Mouse (Mus musculus): ENCODE results near the gene Plekhn1. TPM values are rescaled to one million over a fixed set of nuclear protein-coding genes. Genes with fewer than 3 reads are reported as not detected.
A peak's percentile ranks its signal among the peaks of the same experiment; 100 is the strongest.

Gene Plekhn1
- polyA plus RNA-seq (2015; fragmentation: Nextera tagmentation; extraction: Ambion mirVana): 26.2 and 29.2 TPM in 2 replicates

- Histone ChIP-seq H3K9ac (ENCODE audit: low read depth, low read length) (peak within 1 kb of the TSS; percentile 85), H3K9me3 (ENCODE audit: control insufficient read depth, low read length) (no peaks in the 10 kb centered on the region), H3K4me2 (ENCODE audit: low read length) (peak within 1 kb of the TSS; percentile 97), H3K36me3 (ENCODE audit: control insufficient read depth, insufficient read depth, low read length) (peaks cover 40% of the 10 kb centered on the region), H3K27me3 (replicated peaks; ENCODE audit: control insufficient read depth, insufficient read depth, low read length) (no peaks in the 10 kb centered on the region), H3K27ac (ENCODE audit: low read depth, low read length) (peak within 1 kb of the TSS; percentile 92), H3K4me3 (ENCODE audit: low read length) (peak within 1 kb of the TSS; percentile 95), H3K4me1 (ENCODE audit: control insufficient read depth, insufficient read depth, low read depth, low read length) (peaks cover 13% of the 10 kb centered on the region)
- peak; percentile 64 for ATAC-seq
- 0% methylated on average over 31 of the region's 48 CpGs for WGBS
Observed at GRCm38 (mm10) chr4:156234701-156235213, at the start of gene Plekhn1. TSS of gene Plekhn1 (minus strand) at chr4:156234857.

DNA sequence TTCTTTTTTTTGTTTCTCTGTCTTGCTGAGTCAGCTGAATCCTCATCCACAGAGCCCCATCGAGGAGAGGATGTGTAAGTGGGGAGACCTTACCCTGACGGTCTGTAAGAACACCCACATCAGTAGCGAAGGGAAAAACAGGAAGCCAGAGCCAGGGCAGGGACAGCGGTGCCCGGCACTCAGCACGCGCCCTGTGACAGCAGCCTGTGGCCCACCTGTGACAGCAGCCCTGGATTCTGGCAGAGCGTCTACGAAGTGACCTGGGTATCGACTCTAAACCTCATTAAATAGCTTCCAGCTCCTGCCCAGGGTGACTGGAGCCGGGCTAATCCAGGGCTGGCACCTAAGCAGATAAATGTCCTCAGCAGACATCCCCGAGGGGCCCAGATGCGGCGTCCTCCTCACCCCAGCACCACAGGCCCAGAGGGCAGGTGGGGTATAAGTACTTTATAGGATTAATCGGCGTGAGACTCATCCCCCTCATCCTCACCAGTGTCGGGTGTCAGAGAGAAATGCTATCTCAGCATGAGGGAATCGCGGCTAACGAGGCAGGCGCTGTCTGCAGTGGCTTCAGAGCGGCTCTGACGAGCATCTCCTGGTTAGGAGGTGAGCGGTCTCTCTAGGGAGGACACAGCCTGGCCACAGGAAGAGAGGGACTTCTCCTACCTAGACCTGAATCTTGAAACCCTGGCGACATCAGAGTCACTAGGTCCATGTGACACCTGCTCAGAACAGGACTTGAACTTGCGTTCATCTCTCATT, 20.6 kb upstream of the Plekhn1 start, which contains the start of gene Samd11:
TSS of gene Samd11 (minus strand) at position 580 of the 762 bp plus-strand sequence.
- Histone ChIP-seq H3K4me2 (ENCODE audit: low read length) (peak within 1 kb of the TSS; percentile 45), H3K4me3 (ENCODE audit: low read length) (peak within 1 kb of the TSS; percentile 21), H3K27me3 (replicated peaks; ENCODE audit: control insufficient read depth, insufficient read depth, low read length) (peaks cover 12% of the 10 kb centered on the region), H3K9me3 (ENCODE audit: control insufficient read depth, low read length) (no peaks in the 10 kb centered on the region), H3K36me3 (ENCODE audit: control insufficient read depth, insufficient read depth, low read length) (no peaks in the 10 kb centered on the region), H3K9ac (ENCODE audit: low read depth, low read length) (peak within 1 kb of the TSS; percentile 29; the same call in 1 of the 2 replicates), H3K4me1 (ENCODE audit: control insufficient read depth, insufficient read depth, low read depth, low read length) (peaks cover 8% of the 10 kb centered on the region; the same call in 1 of the 2 replicates), H3K27ac (ENCODE audit: low read depth, low read length) (no peak within 1 kb of the TSS)
- ATAC-seq: peak; percentile 62
- WGBS: 4% methylated on average over 26 of the region's 26 CpGs

DNA sequence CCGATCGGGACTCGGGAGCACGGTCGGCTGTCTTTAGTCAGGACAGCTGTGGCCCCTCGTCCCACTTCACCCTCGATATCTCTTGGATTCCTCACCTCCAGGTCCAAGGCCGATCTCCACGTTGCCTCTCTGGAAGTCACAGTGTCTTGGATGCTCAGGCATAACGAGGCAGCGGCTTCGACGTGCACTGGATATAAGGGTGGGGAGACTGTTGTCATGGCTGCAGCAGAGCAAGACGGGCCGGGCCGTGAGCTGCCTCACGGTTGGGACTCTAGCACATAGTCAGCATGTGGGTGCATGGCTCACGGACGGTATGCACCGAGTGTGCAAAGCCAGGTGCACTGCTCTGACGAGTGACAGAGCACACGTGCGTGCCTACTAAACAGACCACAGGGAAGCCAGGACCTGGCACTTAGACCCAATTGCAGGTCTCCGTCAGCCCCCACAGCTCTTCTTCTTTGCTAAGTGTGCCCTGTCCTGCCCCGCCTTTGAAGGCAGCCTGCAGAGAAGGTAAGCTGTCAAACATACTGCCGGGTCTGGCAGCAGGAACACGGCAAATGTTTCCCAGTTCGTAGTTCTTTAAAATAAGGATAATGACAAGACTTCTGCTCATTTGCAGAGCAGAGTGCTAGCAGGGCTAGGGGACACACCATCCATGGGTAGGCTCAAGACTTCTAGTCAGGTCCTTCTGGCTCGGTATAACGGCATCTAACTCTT, 19.9 kb upstream of the Plekhn1 start:
- WGBS: 2% methylated on average over 25 of the region's 30 CpGs
- Histone ChIP-seq H3K4me2 (ENCODE audit: low read length) (peak overlapping the region; percentile 45), H3K27ac (ENCODE audit: low read depth, low read length) (no peak overlapping the region), H3K4me1 (ENCODE audit: control insufficient read depth, insufficient read depth, low read depth, low read length) (peaks cover 8% of the 10 kb centered on the region; the same call in 1 of the 2 replicates), H3K9me3 (ENCODE audit: control insufficient read depth, low read length) (no peaks in the 10 kb centered on the region), H3K9ac (ENCODE audit: low read depth, low read length) (peak overlapping the region; percentile 29; the same call in 1 of the 2 replicates), H3K36me3 (ENCODE audit: control insufficient read depth, insufficient read depth, low read length) (no peaks in the 10 kb centered on the region), H3K27me3 (replicated peaks; ENCODE audit: control insufficient read depth, insufficient read depth, low read length) (peaks cover 12% of the 10 kb centered on the region), H3K4me3 (ENCODE audit: low read length) (peak overlapping the region; percentile 21)
- ATAC-seq: peak; percentile 70

DNA sequence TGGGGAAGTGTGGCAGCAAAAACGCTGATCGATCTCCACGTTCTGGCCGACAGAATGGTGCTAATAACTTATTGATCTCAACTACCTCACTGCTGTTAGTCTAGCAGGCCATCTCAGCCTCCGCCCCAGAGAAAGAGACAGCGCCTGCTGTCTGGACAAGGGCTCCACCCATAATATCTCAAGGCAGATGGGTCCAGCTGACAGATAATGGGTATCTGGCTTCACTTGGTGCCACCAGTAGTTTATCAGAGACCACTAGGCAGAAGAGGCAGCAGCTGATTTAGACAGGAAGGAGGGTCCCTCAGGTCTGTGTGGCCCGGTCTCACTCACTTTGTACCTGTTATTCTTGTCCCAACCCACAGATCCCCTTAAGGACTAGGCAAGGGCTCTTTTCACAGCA, 18.4 kb upstream of the Plekhn1 start:
- H3K9me3 ChIP-seq (ENCODE audit: control insufficient read depth, low read length): no peaks in the 10 kb centered on the region
- no peak; the same call in 1 of the 2 replicates for ATAC-seq
- H3K4me1 ChIP-seq (ENCODE audit: control insufficient read depth, insufficient read depth, low read depth, low read length): peaks cover 8% of the 10 kb centered on the region; the same call in 1 of the 2 replicates
- no peak overlapping the region for H3K4me2 ChIP-seq (ENCODE audit: low read length)
- H3K27me3 ChIP-seq (replicated peaks; ENCODE audit: control insufficient read depth, insufficient read depth, low read length): peaks cover 12% of the 10 kb centered on the region
- peaks cover 5% of the 10 kb centered on the region; the same call in 1 of the 2 replicates for H3K36me3 ChIP-seq (ENCODE audit: control insufficient read depth, insufficient read depth, low read length)
- no peak overlapping the region for H3K27ac ChIP-seq (ENCODE audit: low read depth, low read length)
- no peak overlapping the region for H3K4me3 ChIP-seq (ENCODE audit: low read length)
- 45% methylated on average over 7 of the region's 7 CpGs for WGBS
- H3K9ac ChIP-seq (ENCODE audit: low read depth, low read length): no peak overlapping the region

DNA sequence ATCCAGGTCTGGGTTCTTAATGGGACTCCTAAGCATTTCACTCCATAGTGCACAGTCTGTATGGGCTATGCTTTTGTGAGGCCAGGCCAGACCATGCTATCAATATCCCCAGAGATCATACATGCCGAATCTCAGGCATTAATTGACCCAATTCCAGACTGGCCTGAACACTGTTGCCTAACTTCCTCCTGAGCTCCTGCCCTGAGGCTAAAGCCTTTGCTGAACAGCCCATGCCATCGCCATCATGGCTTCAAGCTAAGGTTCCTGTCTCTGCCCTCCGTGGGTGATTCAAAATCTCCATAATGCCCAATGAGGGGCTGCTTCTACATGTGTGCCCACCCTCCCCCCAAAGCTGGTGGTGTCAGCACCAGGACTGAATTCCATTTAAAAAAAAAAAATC, 18.0 kb upstream of the Plekhn1 start:
- Histone ChIP-seq H3K4me1 (ENCODE audit: control insufficient read depth, insufficient read depth, low read depth, low read length) (peaks cover 8% of the 10 kb centered on the region; the same call in 1 of the 2 replicates), H3K4me3 (ENCODE audit: low read length) (no peak overlapping the region), H3K27me3 (replicated peaks; ENCODE audit: control insufficient read depth, insufficient read depth, low read length) (peaks cover 12% of the 10 kb centered on the region), H3K36me3 (ENCODE audit: control insufficient read depth, insufficient read depth, low read length) (peaks cover 9% of the 10 kb centered on the region), H3K9me3 (ENCODE audit: control insufficient read depth, low read length) (no peaks in the 10 kb centered on the region), H3K4me2 (ENCODE audit: low read length) (no peak overlapping the region), H3K9ac (ENCODE audit: low read depth, low read length) (no peak overlapping the region), H3K27ac (ENCODE audit: low read depth, low read length) (no peak overlapping the region)
- 34% methylated on average over 3 of the region's 3 CpGs for WGBS
- no peak for ATAC-seq

DNA sequence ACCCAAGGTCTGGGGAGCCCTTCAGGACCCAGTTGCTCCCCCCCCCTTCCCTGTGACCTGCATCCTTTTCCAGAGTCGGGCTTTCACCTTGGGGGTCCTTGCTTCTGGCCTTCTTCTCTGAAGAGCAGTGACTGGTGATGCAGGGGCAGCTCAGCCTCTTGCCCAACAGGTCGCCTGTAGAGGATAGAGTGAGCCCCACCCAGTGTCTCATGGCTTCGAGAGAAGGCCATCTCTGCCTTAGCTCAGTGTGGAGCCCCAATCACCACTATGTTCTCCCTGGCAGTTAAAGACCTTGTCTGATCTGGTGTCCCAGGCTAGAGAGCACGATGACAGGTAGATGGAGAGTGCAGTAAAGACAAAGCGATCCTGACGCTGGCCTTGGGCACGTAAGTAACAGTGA, 17.5 kb upstream of the Plekhn1 start:
- peaks cover 13% of the 10 kb centered on the region for H3K36me3 ChIP-seq (ENCODE audit: control insufficient read depth, insufficient read depth, low read length)
- H3K9ac ChIP-seq (ENCODE audit: low read depth, low read length): no peak overlapping the region
- H3K4me3 ChIP-seq (ENCODE audit: low read length): no peak overlapping the region
- H3K27ac ChIP-seq (ENCODE audit: low read depth, low read length): no peak overlapping the region
- H3K4me2 ChIP-seq (ENCODE audit: low read length): no peak overlapping the region
- no peaks in the 10 kb centered on the region for H3K9me3 ChIP-seq (ENCODE audit: control insufficient read depth, low read length)
- peaks cover 8% of the 10 kb centered on the region; the same call in 1 of the 2 replicates for H3K4me1 ChIP-seq (ENCODE audit: control insufficient read depth, insufficient read depth, low read depth, low read length)
- H3K27me3 ChIP-seq (replicated peaks; ENCODE audit: control insufficient read depth, insufficient read depth, low read length): peaks cover 12% of the 10 kb centered on the region
- ATAC-seq: 0 out of 2 replicates have a peak, but pooled peaks have one; percentile 24
- 37% methylated on average over 7 of the region's 7 CpGs for WGBS

GRCm38 (mm10) chr4:156251081-156251480, 16.4 kb upstream of the Plekhn1 start:
- Histone ChIP-seq H3K9ac (ENCODE audit: low read depth, low read length) (no peak overlapping the region), H3K4me2 (ENCODE audit: low read length) (no peak overlapping the region), H3K36me3 (ENCODE audit: control insufficient read depth, insufficient read depth, low read length) (peaks cover 21% of the 10 kb centered on the region), H3K27me3 (replicated peaks; ENCODE audit: control insufficient read depth, insufficient read depth, low read length) (peaks cover 12% of the 10 kb centered on the region), H3K4me3 (ENCODE audit: low read length) (no peak overlapping the region), H3K27ac (ENCODE audit: low read depth, low read length) (no peak overlapping the region), H3K4me1 (ENCODE audit: control insufficient read depth, insufficient read depth, low read depth, low read length) (peaks cover 8% of the 10 kb centered on the region; the same call in 1 of the 2 replicates), H3K9me3 (ENCODE audit: control insufficient read depth, low read length) (no peaks in the 10 kb centered on the region)
- ATAC-seq: no peak
- WGBS: 56% methylated on average over 8 of the region's 8 CpGs

DNA sequence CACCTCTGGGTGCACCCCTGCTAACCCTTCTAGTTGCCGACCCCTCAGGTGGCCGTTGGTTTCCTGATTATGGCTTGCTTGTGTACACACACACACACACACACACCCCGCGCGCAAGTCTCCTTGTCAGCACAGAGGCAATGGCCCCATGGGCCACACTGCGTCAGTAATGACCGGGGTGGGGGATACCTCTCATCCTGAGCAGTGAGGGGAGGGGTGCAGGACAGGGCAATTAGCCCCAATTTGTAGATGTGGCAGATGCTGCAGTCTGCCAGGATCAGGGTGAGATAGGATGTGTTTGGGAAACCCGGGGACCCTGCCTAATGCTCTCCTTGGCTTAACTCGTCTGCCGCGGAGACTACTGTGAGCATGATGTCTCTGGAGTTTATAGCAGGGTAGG, 14.9 kb upstream of the Plekhn1 start:
- WGBS: 73% methylated on average over 11 of the region's 11 CpGs
- ATAC-seq: no peak
- Histone ChIP-seq H3K27ac (ENCODE audit: low read depth, low read length) (no peak overlapping the region), H3K4me3 (ENCODE audit: low read length) (no peak overlapping the region), H3K9me3 (ENCODE audit: control insufficient read depth, low read length) (no peaks in the 10 kb centered on the region), H3K9ac (ENCODE audit: low read depth, low read length) (no peak overlapping the region), H3K36me3 (ENCODE audit: control insufficient read depth, insufficient read depth, low read length) (peaks cover 33% of the 10 kb centered on the region), H3K27me3 (replicated peaks; ENCODE audit: control insufficient read depth, insufficient read depth, low read length) (peaks cover 3% of the 10 kb centered on the region), H3K4me1 (ENCODE audit: control insufficient read depth, insufficient read depth, low read depth, low read length) (0 out of 2 replicates have a peak, but pooled peaks cover 3% of the 10 kb centered on the region), H3K4me2 (ENCODE audit: low read length) (no peak overlapping the region)
